In genomic region chr9:9819963-9820362, GRCm38 (mm10) we compare ENCODE assay signal across 32 mouse cellular contexts.
"Had no signal": no experiment of that assay in that cellular context is flagged by ENCODE, and none has a peak within 500 bp of the region (broad histone marks: within the 10 kb centered on the region; RNA-seq: fewer than 3 reads in every experiment).

No protein-coding gene starts in this region.

- H3K4me3 ChIP-seq: heart, embryonic 10.5 days; heart, embryonic 12.5 days; heart, embryonic 13.5 days; heart, embryonic 15.5 days; hindbrain, embryonic 10.5 days; hindbrain, embryonic 12.5 days; hindbrain, embryonic 13.5 days; hindbrain, embryonic 15.5 days; intestine, embryonic 15.5 days; kidney, embryonic 15.5 days; layer of hippocampus, adult 2 months had no signal

- H3K27ac ChIP-seq: heart, embryonic 10.5 days; heart, embryonic 13.5 days; heart, embryonic 15.5 days; hindbrain, embryonic 10.5 days; hindbrain, embryonic 12.5 days; hindbrain, embryonic 13.5 days; hindbrain, embryonic 14.5 days; hindbrain, embryonic 15.5 days; hindbrain, postnatal 0 days; intestine, embryonic 15.5 days; kidney, embryonic 15.5 days; kidney, postnatal 0 days; layer of hippocampus, adult 2 months had no signal

- DNase-seq: heart, postnatal 10 days; heart, postnatal 14 days; heart, postnatal 36 days; kidney, adult 18-20 months; kidney, adult 2 months; kidney, adult 8-10 months; kidney, adult 9 months; kidney, postnatal 10 days; kidney, postnatal 14 days; kidney, postnatal 25 days; kidney, postnatal 36 days; kidney, postnatal 4 days; layer of hippocampus, adult 9-11 months; layer of hippocampus, postnatal 36 days had no signal

- ATAC-seq: hindbrain, embryonic 16.5 days; hindbrain, postnatal 0 days; inflammation-experienced regulatory T-cells, adult 6 months; intestine, embryonic 15.5 days; intestine, embryonic 16.5 days; intestine, postnatal 0 days had no signal
